Mouse (Mus musculus): ENCODE measurements at regions not wholly inside any gene's neighbourhood (a gene's known extent, or its start where the extent isn't known, plus 50 kb on each side); places are given as distances from the start of the nearest gene placed in this dataset.
A peak's percentile ranks its signal among the peaks of the same experiment; 100 is the strongest.

DNA sequence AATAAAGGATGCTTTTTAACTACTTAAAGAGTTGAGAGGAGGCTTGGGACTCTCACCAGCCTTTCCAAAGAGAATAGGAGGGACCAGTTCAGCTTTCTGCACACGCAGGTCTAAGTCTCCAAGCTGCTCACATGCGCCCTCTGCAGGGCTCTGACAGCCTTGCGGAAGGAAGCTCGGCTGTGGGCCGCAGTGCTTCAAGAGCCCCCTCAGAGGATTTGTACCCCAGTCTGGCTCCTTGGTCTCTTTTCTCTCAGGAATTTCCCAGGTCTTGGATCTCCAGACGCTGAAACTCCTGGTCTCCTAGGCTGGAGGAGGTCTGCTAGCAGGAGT lies 429.9 kb downstream of the Fut8 start:
- DNase-seq, result peak; percentile 88 to 89

DNA sequence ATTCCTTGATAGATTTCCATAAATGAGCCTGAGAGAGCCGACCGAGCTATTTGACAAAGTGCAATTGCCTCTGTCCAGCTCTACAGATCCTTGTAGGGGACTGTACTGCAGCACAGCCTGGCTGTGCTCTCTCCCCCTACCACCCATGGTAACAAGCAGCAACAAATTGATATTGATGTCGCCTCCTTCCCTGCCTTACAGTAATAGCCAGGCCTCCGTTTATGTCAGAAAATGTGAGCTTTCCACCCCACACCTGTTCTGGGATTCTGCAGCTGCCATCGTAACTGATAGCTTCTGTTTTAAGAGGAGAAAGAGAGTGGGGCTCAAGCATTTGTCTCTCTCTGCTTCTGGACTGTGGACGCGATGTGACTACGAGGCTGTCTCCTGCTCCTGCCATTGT lies 432.6 kb downstream of the Fut8 start:
- DNase-seq, result no peak

DNA sequence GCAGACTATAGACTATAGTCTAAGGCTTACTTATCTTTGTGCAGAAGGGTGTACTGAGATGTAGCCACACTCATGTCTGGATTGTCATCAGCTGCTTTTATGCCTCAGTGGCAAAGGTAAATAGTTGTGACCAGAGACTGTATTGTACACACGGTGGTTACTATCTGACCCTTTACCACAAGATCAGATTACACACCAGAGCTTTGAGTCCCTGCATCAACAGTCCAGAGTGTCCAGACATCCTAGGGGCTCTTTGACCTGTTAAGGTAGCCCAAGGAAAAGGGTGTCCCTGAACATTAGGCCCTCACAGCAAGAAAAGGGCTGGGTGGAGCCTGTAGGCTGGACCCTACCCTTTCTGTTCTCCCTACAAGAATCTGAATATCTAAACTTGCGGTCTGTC lies 436.4 kb downstream of the Fut8 start:
- no peak for DNase-seq

DNA sequence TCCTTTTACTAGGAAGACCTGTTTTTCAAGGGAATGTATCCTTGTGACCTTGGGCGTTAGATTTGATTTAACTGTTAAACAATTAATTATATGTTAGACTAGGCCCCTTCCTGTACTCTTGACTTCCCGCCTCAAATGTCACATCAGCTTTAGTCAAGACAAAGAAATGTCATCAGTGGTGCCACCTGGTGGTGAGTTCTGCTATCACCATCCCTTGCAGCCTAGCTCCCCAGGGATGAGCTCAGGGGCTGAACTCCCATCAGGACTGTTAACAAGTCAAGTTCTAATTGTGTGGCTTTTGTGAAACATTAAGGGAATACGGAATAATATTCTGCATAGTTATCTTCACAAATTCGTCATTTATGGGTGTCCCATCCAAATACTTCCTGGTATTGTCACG lies 436.8 kb downstream of the Fut8 start:
- peak; percentile 72 to 74 for DNase-seq

DNA sequence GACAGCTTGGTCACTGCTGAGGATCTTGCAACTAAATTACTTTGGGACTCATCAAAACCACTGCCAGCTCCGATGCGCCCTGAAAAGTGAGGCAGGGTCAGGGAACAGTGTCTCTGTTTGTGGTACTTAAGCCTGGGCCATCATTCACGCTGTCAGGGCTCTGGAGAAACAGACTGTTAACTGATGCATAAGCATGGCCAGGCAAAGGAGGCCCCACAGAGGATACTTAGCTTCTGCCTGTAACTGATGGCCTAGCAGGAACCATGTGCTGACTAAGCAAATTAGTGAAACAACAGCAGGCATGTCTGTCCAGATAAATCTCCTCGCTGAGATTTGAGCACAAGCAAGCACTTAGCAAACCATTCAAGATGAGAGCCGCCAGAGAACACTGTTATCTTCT lies 440.1 kb downstream of the Fut8 start:
- no peak for DNase-seq

DNA sequence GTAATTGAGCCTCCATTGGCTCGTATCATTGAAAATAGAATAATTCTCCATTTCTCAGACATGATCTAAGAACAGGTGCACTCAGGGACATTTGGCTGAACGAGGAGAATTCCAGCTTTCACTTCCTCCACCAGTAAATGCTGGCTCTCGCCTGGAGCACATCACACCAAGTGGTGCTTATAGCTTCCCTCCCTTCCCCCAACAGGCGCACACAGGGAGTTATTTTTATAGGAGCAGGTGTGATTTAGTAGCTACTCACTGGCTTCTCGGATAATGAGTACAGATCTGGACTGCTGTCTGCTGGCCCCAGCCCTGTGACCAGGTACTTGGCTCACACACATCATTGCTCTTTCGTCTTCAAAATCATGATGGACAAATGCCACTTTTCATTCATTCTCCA lies 456.2 kb downstream of the Fut8 start:
- peak; percentile 7 to 12 for DNase-seq

DNA sequence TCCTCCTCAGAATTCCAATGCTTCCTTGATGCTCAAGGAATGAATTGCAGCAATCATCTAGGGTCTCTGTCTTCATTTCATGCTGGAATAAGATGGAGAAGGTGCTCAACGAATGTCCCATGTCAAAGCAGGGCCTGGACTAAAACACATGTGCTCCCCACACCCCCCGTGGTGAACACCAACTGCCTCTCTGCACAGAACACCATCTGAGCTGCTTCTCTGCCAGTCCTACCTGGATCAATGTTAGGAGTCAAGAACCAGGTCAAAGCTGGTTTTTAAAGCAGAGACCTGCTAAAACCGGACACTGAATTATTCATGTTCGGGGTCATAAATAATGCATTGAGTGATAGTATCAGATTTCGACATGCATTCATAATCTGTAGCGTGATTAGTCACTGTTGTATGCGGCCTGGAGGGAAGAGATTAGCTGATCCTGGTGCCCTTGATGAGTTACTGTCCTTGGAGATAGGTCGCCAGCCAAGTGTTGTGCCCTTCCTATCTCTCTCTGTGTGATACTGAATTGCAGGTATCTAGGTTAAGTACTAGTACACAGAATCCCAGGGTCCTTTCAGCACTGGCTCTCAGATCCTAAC lies 458.2 kb downstream of the Fut8 start:
- no peak for DNase-seq

DNA sequence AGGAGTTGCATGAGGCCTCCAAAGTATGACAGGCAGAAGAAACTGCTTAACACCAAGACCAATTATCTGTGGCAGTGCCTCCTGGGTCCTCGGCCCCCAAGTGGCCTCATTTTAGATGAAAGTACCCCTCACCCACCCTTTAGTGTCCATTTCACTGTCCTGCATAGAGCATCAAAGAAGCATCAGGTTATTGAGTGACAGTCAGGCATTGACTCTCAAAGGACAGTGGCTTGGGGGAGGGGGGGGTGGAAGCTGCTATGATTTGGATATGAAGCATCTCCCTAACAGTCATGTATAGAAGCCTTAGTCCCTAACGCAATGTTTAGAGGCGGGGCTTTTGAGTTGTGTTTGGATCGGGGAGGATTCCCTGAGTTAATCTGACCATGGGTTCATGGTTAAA lies 458.7 kb downstream of the Fut8 start:
- DNase-seq, result no peak

DNA sequence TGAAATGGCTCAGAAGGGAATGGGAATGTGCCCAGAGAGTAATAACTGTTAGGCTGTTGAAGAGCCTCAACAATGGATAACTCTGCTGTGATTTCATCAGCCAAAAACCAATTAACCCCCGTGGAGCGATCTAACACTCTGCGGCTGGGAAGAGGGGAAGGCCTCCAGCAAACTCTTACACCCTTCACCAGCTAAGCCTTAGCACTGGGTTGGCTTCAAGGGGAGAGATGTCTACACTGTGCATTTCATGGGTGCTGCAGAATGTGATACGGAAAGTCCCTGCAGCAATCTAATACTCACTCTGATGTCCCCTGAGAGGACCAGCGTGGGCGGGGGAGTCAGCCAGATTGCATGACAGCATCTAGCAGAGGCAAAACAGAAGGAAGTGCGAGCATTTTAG lies 460.2 kb downstream of the Fut8 start:
- peak; percentile 6 to 19 for DNase-seq

DNA sequence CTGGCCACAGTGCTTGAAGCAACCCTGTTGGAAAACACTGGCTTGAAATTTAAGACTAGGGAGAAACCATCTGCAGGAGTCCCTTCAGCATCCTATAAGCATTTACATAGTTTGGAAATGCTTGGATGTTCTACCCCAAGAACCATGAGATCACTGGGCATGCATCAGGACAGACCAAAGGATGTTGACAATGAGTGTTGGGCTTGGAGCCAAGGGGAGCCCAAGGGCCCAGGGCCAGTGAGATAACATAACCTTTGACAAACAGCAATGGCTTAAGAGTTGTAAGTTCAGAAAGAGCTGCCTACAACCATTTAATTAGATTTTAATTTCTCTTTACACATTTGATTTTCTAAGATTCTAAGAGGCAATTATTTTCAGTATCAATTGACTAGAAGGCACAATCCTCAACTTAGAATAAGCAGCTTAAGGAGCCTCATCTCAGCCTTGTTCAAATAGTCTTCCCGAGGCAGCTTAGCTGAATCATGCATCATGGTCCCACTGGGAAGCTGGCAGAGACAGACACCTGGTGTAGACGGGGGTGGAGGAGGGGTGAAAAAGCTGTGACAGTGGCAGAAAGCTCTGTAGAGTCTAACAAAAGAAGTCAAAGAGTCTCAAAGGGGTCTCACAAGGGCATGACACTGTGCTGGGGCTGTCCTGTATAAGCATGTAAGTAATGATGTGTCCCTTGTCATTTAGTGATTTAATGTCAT lies 462.1 kb downstream of the Fut8 start:
- no peak for DNase-seq

DNA sequence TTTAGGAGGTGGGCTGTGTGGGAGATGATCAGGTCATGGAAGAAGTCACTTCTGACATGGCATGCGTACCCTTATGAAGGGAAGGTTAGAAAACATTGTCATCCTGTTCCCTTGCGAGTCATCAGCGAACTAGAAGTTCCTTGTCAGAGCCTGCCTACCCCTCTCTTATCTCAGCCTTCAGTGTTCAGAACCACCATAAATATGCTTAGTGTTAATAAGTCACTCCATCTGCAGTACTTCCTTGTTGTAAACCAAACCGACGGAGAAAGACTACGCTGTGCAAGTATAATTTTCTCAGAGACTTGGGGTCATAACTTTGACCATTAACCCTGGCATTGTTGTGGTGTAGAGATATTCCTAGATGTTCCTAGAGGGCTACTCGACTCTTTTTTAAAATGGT lies 477.6 kb downstream of the Fut8 start:
- DNase-seq, result no peak

DNA sequence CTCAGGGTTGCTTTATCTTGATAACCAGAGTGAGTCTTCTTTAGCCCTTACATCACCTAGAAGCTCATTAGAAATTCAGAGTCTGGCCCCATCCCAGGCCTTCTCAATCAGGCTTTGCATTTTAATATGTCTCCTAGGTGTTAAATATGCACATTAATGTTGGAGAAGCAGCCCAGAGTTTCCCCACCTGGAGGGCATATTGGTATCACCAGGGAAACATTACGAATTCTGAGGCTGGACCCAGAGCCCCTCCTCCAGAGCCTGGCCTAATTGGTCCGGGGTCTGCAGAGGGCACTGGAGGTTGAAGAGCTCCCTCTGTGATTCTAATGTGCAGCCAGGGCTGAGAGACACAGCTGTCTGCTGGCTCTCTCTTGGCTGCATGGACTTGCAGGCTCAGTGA lies 478.1 kb downstream of the Fut8 start:
- no peak for DNase-seq

DNA sequence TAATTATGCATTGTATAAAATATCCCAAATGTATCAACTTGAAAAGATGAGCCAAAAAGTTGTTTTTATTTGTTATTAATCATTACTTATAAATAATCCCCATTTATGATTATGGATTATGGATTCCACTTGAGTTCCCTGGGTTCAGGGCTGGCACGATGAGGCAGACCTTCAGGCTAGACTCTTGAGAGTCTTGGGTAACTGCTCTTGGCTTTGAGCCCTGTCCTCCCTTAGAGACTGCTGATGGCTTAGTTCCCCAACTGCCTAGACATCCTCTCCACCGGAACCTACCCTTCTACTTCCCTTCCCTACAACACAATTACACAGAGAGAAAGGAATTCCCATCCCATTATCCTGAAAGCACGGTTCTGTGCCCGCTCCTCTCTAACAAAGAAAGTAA lies 466.3 kb upstream of the Gm6657 start:
- DNase-seq, result no peak

DNA sequence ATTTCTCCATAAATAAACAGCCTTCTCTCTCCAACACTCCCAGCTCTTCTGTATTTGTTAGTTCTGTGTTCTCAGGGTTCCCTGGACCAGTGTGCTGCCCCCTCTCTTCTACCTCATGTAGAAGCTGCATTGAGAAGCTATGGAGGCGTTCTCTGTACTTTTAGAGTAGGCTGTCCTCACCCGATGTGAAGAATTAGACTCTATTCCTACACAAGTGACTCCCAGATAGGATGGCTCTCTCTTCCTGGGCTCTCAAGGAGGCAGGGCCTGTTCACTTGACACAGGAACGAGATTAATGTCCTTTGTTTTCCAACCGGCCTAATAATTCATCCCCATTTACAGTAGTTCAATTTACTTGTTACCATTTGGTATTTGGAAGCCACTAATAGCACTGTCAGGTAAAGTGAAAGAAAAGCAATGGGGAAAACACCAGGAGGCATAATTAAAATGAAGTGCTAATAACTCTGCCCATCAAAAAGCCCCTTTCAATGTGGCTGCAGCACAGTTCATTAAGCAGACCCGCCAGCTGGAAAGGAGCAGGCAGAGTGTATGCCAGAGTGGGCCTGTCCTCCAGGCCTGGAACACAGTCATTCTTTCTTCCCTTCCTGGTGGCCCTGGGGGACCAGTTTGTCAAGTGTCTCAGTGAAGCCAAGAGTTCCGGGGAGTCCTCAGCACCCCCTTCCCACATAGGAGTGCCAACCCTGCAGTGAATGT lies 454.8 kb upstream of the Gm6657 start:
- peak; percentile 21 to 27 for DNase-seq

DNA sequence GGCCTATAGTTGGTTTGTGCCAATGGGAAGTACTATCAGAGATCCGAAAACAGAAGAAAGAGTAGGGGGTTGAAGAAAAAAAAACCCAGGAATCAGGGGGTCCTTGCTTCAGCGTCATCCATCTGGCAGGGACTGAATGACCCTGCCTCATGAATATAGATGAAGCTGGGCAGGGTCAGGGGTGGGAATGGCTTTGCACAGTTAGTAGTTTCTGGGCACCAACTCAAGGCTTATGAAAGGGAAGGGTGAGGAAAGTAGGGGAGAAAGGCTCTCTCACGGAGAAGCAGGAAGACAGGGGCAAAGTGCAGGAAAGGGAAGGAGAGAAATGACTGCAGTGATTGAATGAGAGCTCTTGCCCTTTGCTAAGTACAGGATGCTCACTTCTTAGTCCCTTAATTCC lies 451.3 kb upstream of the Gm6657 start:
- DNase-seq, result peak in 1 of 2 experiments; percentile 13

DNA sequence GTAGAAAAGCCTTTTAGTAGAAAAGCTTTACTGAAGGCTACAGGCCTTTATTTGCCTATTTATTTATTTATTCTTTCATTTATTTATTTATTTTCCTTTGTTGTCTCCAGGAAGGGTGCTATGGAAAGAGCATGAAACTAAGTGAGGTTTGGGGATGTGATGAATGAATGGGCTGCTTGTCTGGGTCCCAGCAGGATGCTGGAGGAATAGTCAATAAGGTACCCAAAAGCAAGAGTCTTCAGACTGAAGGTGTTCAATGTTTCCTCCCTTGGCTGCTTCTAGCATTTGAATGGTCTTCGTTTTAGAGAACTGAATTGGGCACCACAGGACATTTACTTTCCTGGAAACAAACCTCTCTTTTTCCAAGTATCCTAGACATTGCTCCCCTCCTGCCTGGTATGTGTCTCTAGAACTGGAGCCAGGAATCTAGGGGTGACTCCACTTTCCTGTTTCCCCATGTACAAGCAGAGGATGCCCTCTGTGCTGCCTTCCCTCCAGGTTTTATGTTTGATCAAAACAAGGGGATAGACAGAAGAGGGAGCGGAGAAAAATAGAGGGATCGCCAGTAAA lies 444.5 kb upstream of the Gm6657 start:
- DNase-seq, result no peak

DNA sequence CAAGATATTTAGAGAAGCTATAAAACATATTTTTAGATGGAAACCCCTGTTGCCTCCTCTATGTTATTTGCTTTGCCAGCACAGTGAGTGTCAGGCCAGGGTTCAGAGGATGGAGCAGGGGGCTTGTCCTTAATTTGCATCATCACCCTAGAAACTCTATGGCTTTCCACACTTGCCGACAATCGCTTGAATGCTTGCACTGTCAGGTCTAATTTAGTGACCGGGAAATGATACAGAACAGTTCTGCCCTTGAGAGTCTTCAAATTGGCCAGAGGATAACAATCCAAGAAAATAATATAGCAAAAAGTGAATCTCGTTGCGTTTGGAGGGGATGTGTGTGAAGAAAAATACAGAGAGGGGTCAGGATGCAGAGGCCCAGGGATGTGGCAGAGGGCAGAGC lies 441.9 kb upstream of the Gm6657 start:
- DNase-seq, result no peak

DNA sequence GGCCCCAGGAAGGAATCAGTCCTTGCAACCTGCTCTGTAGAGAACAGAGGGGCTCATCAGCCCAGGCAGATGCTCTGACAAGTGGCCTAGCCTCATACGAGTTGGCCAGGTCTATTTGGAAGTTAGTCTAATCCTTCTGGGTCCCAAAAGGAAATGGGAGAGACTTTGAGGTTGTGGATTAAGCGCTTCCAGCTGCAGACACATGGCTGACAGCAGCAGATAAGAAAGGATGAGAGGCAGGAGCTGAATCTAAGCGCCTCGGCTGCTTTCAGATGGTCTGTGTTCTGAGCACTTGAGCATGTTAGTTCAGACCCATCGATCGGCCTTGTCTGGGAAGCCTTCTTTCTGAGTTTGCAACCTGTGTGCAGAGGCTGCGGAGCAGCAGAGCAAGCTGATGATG lies 438.0 kb upstream of the Gm6657 start:
- DNase-seq, result no peak

DNA sequence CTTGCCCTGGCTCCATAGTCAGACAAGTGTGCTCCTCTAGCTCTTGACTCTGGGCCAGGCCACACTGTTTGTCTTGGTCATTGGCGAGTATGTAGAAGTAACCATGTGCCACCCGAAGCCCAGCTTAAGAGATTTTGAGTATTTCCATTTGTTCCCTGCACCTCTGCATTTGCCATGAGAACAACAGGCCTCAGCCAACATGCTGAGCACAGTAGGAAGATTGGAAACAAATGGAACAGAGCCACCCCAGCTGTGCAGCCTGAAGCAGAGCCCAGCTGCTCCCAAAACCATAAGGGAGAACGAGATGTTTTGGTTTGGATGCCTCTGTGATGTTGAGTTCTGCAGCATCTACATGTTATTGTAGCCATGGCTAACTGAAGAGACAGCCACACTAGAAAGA lies 433.1 kb upstream of the Gm6657 start:
- peak in 1 of 2 experiments; percentile 27 for DNase-seq

DNA sequence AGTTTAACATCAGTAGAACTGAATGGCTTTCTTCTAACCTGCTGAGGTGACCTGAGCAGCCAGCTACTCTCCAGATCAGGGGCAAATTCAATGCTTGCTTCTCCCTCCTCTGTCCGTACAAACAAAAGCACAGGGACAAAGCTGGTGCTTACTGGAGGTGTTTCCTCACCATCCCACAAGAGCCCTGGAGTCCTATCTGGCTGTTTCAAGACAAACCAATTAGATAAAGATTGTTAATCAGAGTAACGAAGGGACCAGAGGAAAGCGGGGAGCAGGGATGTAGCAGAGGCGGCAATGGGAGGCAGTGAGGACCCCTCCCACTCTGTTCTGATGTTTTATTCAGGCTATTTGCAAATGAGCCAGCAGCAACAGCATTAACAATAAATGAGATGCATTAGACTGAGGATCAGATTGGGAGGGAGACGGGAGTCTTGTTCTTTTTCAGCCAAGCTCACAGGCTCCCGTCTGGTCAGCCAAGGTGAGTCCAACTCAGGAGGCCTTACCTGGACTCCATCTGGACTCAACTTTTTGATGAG lies 418.0 kb upstream of the Gm6657 start:
- DNase-seq, result no peak

DNA sequence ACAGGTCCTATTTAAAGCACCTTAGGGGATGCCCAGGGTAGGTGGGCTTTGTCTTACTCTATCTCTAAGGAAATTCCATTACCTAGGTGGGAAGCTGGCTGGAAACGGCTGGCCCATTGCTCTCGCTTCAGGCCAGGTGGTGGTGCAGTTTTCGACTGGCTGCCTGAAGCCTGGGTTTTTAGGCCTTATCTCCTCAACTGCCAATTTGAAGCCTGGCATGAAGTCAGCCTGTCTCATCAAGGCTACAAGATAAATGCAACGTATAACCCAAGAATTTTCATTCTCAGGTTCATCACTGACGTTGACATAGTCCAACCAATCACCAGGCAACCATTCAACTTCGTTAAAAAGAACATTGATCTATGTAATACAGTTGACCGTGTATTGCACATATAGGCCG lies 417.3 kb upstream of the Gm6657 start:
- DNase-seq, result no peak

DNA sequence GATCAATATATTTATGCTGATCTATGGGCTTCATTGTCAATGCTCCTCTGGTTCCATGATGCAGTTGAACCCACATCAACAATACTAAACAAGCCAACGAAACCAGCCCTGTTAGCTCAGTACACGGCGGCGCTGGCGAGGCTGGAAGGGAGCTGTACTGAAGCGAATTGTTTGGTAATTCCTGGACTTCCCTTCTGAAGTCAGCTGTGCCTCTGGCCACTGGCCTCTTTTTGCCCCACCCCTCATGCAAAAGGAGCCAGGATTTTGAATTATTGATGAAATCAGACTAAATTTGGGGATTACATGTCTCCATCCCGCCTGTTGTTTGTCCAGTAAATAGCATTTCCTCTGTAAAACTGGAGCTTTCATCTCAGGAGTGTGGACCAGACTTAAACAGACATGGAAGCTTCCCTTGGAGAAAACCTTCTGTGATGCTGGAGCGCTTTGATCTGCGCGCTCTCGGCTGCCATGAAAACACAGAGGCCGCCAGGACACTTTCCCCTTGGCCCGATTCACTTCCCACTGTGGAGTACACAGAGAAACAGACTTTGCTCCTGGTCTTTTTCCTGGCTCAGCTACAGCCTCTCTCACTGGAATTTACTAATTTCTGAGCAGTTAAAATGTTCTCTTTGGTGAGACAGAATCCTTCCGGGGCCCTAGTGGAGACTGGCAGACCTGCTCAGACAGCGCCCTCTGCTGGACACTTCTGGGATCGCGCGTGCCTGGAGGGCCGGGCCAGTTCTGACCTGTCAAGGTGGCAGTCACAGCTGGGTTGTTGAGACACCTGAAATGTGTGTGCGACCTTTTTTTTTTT lies 412.9 kb upstream of the Gm6657 start:
- peak; percentile 95 to 96 for DNase-seq

DNA sequence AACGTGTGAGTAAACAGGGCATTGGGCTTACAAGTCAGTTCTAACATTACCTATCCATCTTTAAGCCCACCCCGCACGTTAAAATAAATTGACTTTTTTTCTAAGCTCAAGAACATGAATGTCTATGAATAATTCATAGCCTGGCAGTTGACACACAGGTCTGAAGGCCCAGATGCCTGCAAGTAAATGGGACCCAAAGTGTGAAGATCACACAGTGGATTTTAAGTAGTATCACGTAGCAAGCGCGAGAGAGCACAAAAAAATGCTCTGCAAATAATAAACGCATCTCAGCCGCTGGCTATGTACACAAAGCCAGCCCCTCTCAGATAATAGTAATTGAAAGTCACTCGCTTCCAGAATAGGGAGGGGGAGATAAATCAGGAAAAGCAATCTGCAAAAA lies 410.1 kb upstream of the Gm6657 start:
- no peak for DNase-seq

All from kidney, postnatal 4 days (tissue).